Mouse (Mus musculus) c-Kit-negative CD71-positive TER-119-positive erythroid progenitor cells, embryonic 14.5 days (primary cell): ENCODE results near the gene Vmn1r54.
"Not testable (repeated sequence)": the region's sequence is repeated elsewhere in the genome, so short reads cannot be mapped to it uniquely, and the experiment has no call there.

ENCODE experiments used
- DNase-seq: peaks from one replicate; pipeline ENCODE4 v3.0.0-alpha.2; 2013; ENCODE audit warnings: low read depth, low spot score

The Vmn1r54 gene

DNA sequence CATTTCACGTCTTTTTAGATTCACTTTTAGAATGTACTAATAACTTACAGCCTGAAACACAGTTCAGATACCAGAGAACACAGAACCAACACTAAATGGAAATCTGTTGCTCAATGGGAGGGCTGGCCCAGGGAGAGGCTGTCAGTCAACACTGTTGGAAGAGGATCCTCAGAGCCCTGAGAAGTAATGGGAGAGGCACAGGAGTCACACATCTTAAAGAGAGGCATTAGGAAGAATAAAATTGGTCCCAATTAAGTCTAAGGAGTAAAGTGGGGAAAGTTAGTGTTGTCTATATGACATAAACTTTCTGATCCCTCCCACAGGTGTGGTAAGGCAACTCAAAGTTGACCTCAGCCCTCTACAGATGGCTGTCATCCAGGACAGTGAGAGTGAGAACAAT is at the start of gene Vmn1r54:
TSS of gene Vmn1r54 (plus strand) at position 301 of the 400 bp plus-strand sequence.
- DNase-seq = no peak

DNA sequence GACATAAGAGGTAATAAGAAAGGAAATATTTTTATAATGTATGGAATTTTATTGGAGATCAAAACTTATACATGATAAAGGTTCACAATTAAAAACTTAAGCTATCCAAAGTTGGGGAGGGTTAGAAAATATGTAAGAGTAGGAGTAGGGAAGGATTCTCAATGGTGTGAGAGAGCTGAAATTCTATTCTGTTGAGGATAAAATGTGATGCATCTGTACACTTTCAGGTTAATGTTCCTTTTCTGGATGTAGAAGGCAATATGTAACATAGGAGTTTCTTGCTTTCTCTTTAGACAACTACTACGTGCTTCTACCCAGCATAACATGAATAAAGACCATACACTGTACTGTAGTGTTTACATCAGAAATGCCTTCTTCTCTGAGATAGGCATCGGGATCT is 43.6 kb upstream of the Vmn1r54 start, which contains the start of gene V1ra8:
TSS of gene V1ra8 (plus strand) at position 301 of the 400 bp plus-strand sequence.
- DNase-seq = not testable (repeated sequence)

DNA sequence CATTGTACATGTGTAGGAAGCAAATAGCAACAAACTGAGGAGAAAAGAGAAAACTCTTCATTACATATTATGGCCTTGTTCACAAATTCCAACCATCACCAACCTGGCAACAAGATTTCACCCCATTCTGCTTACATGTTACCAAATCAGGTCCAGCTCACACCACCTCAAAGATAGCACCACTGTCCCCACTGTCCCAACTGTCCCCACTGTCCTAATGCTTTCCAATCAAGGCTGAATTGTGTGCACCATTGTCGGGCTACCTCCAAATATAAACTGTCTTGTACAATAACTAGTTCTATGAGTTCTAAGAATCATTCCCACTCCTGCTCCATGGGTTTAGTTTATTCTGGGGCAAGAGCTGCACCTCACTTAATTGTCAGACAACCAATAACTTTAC is 21.8 kb upstream of the Vmn1r54 start, which contains the start of gene Vmn1r53:
TSS of gene Vmn1r53 (minus strand) at position 101 of the 400 bp plus-strand sequence.
- DNase-seq = no peak

DNA sequence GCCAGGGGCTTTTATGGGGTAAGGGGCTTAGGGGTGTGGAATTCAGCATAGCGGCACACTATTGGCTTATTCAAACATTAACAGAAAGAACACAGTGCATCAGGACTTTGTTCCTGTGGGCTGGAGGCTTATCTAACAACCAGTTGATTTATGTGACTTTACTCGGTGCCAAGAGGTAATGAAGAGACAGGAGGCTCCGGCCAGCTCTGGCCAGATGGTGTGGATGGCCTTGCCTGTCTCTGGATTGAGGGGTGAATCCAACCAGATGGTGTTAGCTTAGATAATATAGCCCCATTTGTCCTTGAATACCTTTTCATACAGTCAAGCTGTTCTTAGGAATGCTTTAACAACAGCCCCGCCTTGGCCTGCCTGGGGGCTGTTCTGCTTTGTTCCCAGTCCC is 14.0 kb upstream of the Vmn1r54 start:
- DNase-seq = not testable (repeated sequence)

DNA sequence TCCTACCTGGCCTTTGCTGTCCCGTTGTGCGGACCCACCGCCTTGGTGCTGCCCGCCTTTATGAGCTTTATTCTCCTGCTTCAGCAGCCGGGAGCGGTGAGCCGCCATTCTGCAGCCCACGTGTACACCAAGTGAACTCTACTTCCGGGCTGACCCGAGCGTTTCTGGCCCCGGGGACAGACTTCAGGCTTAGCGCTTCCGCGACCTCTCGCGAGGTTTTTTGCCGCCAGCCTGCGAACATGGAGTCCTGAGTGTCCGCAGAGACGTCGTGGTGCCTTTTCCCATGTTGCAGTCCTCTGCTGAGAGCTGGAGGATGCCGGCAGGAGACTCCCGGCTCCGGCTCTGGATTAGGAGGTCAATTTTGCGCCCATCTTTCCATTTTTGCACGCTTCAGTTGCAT is 13.4 kb upstream of the Vmn1r54 start:
- DNase-seq = no peak

DNA sequence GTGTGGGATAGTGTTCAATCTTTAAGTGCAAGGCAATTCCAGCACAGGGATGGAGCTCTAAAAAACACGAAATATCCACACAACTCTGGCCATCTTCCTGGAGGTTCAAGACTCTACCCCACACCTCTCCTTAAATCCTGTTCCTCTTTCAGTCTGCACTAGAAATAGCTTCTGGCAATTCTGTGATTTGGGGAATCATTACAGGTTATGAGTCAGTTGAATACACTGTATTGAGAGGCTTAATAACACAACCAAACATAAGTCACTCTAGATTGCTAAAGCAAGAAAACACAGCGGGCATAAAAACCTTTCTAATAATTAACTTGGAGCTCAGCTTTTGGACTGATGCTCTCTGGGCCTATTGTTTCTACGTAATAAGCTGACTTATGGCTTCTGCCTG is 2.1 kb upstream of the Vmn1r54 start:
- no peak for DNase-seq

DNA sequence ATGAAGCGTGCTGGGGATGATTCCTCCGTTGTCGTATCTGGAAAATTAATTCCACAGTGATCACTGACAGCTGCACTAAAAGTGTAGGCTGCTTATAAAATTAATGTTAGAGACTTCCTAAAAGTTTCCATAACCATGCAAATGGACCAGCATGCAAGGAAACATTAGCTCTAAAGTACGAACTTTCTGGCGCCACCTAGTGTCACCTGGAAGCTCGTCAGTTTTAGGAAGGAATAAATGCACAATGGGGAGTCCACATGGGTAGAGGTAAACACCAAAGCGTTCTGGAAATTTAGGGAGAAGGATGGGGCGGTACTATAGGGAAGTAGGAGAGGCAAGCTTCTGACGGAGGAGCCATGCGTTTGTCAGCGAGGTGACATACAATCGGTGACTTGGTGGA is 42.2 kb downstream of the Vmn1r54 start:
- no peak for DNase-seq

DNA sequence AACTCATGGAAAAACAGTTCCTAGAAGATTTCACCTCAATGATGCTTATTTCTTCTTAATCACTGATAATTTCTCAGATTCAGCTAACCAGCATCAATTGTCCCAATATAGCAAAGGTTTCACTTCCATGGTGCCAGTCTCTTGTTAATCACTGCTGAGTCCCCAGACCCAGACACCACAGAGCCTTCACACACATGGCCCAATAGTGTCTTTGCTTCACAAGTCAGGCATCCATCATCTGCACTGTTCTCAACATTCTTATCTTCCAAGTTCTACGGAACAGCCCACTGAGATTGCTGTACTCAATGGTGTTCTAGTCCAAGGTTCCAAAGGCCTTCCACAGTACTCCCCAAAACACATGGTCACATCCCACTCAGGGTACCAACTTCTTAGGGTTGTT is 54.8 kb downstream of the Vmn1r54 start, which contains the start of gene BC048671:
TSS of gene BC048671 (plus strand) at position 301 of the 400 bp plus-strand sequence.
- no peak for DNase-seq

DNA sequence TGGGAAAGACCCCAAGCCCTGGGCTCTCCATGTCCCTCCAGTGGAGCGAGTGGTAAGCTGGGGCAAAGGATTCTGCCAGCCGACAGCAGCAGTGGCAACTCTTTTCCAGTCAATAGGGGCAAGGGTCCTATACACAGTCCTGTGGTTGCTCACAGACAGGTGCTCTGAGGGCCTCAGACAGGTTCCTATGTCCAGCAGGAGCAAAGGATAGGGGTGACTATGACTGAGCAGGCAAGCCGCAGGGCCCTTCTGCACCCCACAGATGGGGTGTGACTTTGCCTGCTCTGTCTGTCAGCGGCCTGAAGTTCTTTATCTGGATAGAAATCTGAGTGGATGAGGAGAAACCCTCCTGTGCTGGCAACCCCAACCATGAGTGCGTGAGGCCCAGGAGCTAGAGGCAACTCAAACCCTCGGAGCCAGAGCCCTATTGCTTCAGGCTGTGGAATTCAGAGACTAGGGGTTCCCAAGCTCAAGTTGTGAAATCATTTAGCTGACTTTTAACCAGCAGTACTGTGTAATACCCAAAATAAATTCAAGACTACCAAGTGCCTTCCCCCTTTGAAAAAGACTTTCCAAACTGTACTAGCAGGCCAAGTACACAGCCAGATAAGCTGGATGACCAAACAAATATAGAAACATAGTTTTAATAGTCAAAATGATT is 60.3 kb downstream of the Vmn1r54 start:
- DNase-seq = no peak

DNA sequence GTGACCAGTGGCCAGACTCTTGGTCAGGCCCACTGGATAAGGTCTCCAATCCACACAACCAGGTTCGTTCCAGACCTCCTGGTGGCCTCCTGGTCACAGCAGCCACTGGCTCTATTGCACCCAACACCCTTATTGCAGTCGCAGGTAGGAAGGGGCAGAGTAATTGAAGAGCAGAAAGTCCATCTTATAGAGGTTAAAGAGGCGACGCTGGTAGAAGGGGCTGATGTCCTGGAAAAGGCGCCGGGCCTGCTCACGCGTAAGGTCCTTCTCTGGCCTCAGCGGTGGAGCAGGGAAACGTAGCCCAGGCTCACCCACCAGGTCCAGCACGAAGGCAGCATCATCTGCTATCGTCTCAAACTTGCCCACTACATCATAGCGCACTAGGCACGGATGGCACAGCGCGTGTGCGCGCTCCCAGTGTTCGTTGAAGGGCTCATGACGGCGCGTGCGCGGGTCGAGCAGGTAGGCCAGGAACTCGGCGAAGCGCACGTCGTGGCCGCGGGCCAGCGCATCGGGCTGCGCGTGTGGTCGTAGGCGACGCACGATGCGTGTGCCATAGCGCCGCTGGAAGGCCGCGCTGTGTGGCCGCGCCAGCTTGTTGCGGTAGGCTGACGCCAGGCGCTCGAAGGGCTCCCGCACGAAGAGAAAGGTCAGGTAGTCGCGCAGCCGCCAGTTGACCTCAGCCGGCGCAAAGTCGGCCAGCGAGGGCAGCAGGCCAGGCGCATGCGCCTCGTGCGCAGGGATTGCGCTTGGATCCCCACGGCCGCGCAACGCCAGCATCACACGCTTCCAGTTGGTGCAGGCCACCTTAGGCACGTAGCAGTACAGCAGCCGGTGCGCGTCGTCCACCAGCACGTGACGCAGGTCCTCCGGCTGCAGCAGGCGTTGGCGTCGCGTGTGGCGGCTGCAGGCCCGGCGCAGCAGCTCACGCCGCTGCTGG is 63.0 kb downstream of the Vmn1r54 start:
- no peak for DNase-seq

DNA sequence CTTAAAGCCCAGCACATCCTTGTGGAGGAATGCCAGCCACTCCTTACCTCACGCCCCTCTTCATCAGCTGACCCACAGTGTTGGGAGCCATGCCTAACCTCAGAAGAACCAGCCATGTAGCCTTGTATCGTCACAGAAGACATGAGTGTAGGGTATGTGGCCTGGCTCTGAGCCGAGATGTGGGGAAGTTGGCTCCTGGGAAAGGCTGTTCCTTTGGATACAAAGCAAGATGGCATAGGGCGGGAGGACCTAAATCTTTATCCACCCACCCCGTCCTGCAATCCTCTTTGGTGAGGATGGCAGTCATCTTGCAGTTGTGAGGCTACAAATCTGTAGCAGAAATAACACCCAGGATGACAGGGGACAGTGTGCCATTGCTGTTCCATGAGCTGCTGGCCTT is 69.9 kb downstream of the Vmn1r54 start:
- DNase-seq = no peak

DNA sequence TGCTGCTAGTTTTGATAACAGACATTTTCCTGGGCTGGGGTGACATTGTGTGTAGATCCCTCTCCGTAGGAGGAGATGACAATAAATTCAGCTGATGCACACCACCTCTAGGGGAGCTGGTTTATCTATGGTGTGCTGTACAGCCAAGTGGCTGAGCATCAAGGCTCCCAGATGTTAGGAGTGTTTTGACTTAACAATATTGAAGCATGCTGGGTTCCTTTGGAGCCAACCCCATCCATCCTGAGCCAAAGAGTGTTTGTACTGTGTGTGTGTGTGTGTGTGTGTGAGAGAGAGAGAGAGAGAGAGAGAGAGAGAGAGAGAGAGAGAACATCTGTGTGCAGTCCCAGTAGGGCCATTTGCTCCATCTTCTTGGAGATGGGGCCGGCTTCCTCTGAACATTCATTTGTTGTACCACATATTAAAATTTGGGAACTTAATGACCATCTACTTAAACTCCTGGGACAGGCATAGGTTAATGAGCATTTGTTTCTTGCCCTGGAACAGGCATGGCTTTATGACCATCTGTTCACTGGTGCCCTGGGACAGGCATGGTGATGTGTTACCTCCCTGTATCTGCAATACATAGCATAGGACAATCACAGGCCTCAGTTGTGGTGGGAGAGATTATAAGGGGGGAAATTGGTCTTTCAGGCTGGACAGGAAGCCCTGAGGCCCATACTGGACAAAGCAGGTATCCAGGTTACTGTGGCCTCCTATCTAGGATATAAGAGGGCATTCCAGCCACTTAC is 71.6 kb downstream of the Vmn1r54 start:
- DNase-seq = no peak

DNA sequence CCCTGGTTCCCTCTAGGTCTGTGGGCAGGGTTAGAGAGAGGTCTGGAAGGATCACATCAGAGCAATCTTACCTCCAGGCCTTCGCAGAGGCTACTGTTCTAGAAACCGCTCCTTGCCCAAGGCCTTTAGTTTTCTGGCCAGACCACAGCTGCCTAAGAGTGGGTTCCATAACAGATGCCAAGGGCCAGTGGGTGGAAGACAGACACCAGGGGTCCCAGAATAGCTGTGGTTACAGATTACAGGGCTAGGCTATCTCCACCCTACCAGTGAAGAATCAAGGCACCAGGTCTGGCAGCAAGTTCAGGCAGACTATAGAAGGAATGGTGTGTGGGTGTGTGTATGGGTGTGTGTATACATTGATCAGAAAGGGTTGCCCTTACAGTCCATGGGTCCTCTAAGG is 72.9 kb downstream of the Vmn1r54 start:
- no peak for DNase-seq

DNA sequence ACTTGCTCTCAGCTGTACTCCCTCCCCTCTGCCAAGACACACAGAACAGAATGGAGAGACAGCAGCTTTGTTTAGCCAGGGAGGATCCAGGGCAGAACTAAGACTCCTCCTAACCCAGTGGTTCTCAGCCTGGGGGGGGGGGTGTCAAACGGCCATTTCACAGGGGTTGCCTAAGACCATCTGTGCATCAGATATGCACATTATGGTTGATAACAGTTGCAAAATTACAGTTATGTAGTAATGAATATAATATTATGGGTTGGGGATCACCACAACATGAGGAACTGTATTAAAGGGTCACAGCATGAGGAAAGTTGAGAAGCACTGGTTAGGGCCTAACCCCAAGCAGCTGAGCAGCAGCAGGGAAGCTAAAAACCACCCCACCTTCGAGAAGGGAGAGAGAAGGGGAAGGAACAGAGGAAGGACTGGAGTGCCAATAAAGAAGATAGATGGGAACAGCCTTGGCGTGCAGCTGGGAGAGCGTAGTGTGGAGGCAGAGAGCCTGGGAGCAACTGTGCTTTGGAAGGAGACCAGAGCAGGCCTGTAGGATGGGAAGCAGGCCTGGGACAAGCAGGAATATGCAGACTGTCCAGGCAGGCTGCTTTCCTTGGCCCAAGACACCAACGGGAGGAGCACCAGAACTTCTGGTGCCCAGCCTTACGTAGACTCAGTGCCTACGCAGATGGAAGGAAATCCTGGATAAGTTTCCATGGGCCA is 73.5 kb downstream of the Vmn1r54 start:
- DNase-seq = no peak

DNA sequence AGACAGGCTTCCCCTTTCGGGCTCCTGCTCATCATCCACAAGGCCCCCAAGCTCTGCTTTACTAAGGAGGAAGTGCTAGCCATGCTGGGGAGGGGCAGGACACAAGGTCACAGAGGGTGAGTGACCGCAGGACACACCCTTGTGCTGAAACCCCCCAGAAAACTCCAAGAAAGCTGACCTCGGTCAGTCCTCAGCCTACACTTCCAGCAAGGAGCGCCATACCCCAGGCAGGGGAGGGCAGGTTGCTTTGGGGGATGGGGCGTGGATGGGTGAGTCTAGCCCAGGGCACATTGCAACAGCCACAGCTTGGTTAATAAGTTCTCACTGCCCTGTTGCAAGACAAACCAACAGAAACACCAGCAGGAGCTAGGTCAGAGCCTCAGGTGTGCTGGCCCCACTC is 74.3 kb downstream of the Vmn1r54 start:
- no peak for DNase-seq
